Comparison of ENCODE assay signal across 13 mouse cellular contexts in the genomic region with DNA sequence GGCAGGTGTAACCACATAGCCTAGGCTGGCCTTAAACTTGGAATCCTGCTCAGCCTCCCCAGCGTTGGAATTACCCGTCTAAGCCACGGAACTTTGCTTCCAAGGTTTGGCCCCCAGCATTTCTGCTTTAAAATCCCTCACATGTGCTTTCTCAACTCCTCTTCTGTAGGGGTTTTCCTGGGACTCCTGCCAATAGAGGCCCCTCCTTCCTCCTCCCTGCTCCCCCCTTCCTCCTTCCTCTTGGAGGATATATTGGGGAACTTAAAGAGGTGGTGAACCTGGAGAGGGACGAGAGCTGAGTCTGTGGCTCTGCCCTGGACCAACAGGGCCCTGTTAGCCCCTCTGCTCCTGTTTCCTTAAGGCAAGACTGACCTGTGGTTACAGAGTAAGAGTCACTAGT. TPM values are rescaled to one million over a fixed set of nuclear protein-coding genes. Genes with fewer than 3 reads are reported as not detected.
DNase-seq lines count a peak whose midpoint lies in the region; ATAC-seq and TF ChIP-seq lines count a peak whose summit lies in the region.
"Had no signal": no experiment of that assay in that cellular context is flagged by ENCODE, and none has a peak within 500 bp of the region (broad histone marks: within the 10 kb centered on the region; RNA-seq: fewer than 3 reads in every experiment).

No protein-coding gene starts in this region.

- peaks cover 5% of the 10 kb centered on the region; the same call in 1 of the 2 replicates for H3K4me1 ChIP-seq in stomach, postnatal 0 days (replicated peaks; ENCODE audit: control insufficient read depth, insufficient read depth)

- no peak for TF ChIP-seq CTCF in layer of hippocampus, adult 2 months (conservative IDR thresholded peaks at IDR 0.05)
- no peak for TF ChIP-seq CTCF in stomach, postnatal 0 days (IDR thresholded peaks at IDR 0.05; ENCODE audit: low read depth)

- peaks cover 2% of the 10 kb centered on the region; the same call in 1 of the 2 replicates for H3K27me3 ChIP-seq in stomach, postnatal 0 days (ENCODE audit: control insufficient read depth, insufficient read depth, low read length)

- peak overlapping the region; percentile 76 for H3K4me3 ChIP-seq in layer of hippocampus, adult 2 months
- H3K4me3 ChIP-seq in stomach, postnatal 0 days (ENCODE audit: low read depth, low read length): no peak overlapping the region
- H3K4me3 ChIP-seq: embryonic facial prominence, embryonic 12.5 days had no signal

- no peaks in the 10 kb centered on the region for H3K9me3 ChIP-seq in stomach, postnatal 0 days (ENCODE audit: control insufficient read depth, low read length)
- H3K9me3 ChIP-seq: embryonic facial prominence, embryonic 12.5 days had no signal

- ATAC-seq in common myeloid progenitor, adult 5-6 weeks (replicated peaks; ENCODE audit: low read depth, poor library complexity, severe bottlenecking): peak; percentile 67
- ATAC-seq in megakaryocyte progenitor cell, adult 5-6 weeks (replicated peaks; ENCODE audit: poor library complexity): peak; percentile 60
- no peak for ATAC-seq in stomach, postnatal 0 days (ENCODE audit: low FRiP score, low TSS enrichment)
- ATAC-seq: lung, postnatal 0 days had no signal

- H3K9ac ChIP-seq in stomach, postnatal 0 days (ENCODE audit: low read length): no peak overlapping the region
- H3K9ac ChIP-seq: embryonic facial prominence, embryonic 12.5 days had no signal

- peak; percentile 70 for DNase-seq in cerebellum, adult 9-11 months
- no peak for DNase-seq in cerebellum, adult 11 months
- DNase-seq in layer of hippocampus, adult 2 months (ENCODE audit: low spot score in 2 of 2): no peak
- DNase-seq in layer of hippocampus, postnatal 36 days: no peak
- DNase-seq in stomach, postnatal 0 days (ENCODE audit: low spot score): no peak
- DNase-seq in gastrocnemius, postnatal 4 days (ENCODE audit: low spot score in 2 of 2): no peak
- DNase-seq: heart, adult 11 months; heart, postnatal 36 days; liver had no signal

- peak overlapping the region; percentile 95 for H3K27ac ChIP-seq in layer of hippocampus, adult 2 months
- H3K27ac ChIP-seq in stomach, postnatal 0 days (replicated peaks): no peak overlapping the region
- H3K27ac ChIP-seq: embryonic facial prominence, embryonic 12.5 days had no signal

- no peaks in the 10 kb centered on the region for H3K36me3 ChIP-seq in stomach, postnatal 0 days (ENCODE audit: control insufficient read depth, insufficient read depth, low read length)
- H3K36me3 ChIP-seq: embryonic facial prominence, embryonic 12.5 days had no signal

- no peak for TF ChIP-seq EP300 in stomach, postnatal 0 days (optimal IDR thresholded peaks at IDR 0.05)

- WGBS in stomach, postnatal 0 days: 37% methylated on average over 4 of the region's 4 CpGs

- no peak overlapping the region for H3K4me2 ChIP-seq in stomach, postnatal 0 days (replicated peaks; ENCODE audit: low read depth)
- H3K4me2 ChIP-seq: embryonic facial prominence, embryonic 12.5 days had no signal

RNA-seq across cellular contexts. Expression of a gene that starts 2.8 kb away (rescaled TPM):
- total RNA-seq in layer of hippocampus, adult 2 months (2021): 100 to 1,000 TPM; 106 to 111 TPM
- 100 to 1,000 TPM in 1 of 2 experiments, 10 to 100 TPM in 1; 96.1 to 105 TPM for total RNA-seq in layer of hippocampus, postnatal 36 days (2021)
- total RNA-seq in common myeloid progenitor, adult 5-6 weeks (2017): 1.3 and 2.6 TPM in 2 replicates
- 6.0 and 8.3 TPM in 2 replicates for total RNA-seq in megakaryocyte progenitor cell, adult 5-6 weeks (2015)
- 2.2 and 2.3 TPM in 2 replicates for total RNA-seq in megakaryocyte progenitor cell, adult 5-6 weeks (2017)
- polyA plus RNA-seq in stomach, postnatal 0 days (2015; fragmentation: Nextera tagmentation; extraction: Ambion mirVana): 1.1 TPM in 2 replicates
- total RNA-seq in gastrocnemius, postnatal 4 days (2021): 1 to 10 TPM; 1.2 to 1.4 TPM

RNA-seq across cellular contexts. Expression of a gene that starts 40.3 kb away (rescaled TPM):
- total RNA-seq in layer of hippocampus, adult 2 months (2021): 10 to 100 TPM; 45.1 to 48.2 TPM
- total RNA-seq in layer of hippocampus, postnatal 36 days (2021): 10 to 100 TPM; 32.7 to 42.6 TPM
- total RNA-seq in common myeloid progenitor, adult 5-6 weeks (2017): 48.6 and 59.7 TPM in 2 replicates
- 10.9 and 16.8 TPM in 2 replicates for total RNA-seq in megakaryocyte progenitor cell, adult 5-6 weeks (2015)
- total RNA-seq in megakaryocyte progenitor cell, adult 5-6 weeks (2017): 60.3 and 64.2 TPM in 2 replicates
- 9.3 and 10.7 TPM in 2 replicates for polyA plus RNA-seq in stomach, postnatal 0 days (2015; fragmentation: Nextera tagmentation; extraction: Ambion mirVana)
- 1 to 10 TPM; 3.1 to 3.7 TPM for total RNA-seq in gastrocnemius, postnatal 4 days (2021)

Comparison
In these comparisons a context has a peak if more than half of its experiments do, and no peak if none do; other contexts are left out.
1. RNA of a gene that starts 2.8 kb away (total RNA-seq): 106 to 111 TPM in layer of hippocampus, adult 2 months and 96.1 to 105 TPM in layer of hippocampus, postnatal 36 days; 2.2 to 8.3 TPM in megakaryocyte progenitor cell, adult 5-6 weeks, 1.3 to 2.6 TPM in common myeloid progenitor, adult 5-6 weeks and 1.2 to 1.4 TPM in gastrocnemius, postnatal 4 days; every median in the first group is over 10 times any median in the second.